Mouse (Mus musculus) cerebellum, postnatal 25 days (tissue): Measurements from ENCODE around the gene Vasp.

Experiments used
- DNase-seq, 2 experiments: peaks; one replicate each; pipeline ENCODE4 v3.0.0; 2021; ENCODE audit warnings: mixed read lengths in 2 of 2

Vasp gene

DNA sequence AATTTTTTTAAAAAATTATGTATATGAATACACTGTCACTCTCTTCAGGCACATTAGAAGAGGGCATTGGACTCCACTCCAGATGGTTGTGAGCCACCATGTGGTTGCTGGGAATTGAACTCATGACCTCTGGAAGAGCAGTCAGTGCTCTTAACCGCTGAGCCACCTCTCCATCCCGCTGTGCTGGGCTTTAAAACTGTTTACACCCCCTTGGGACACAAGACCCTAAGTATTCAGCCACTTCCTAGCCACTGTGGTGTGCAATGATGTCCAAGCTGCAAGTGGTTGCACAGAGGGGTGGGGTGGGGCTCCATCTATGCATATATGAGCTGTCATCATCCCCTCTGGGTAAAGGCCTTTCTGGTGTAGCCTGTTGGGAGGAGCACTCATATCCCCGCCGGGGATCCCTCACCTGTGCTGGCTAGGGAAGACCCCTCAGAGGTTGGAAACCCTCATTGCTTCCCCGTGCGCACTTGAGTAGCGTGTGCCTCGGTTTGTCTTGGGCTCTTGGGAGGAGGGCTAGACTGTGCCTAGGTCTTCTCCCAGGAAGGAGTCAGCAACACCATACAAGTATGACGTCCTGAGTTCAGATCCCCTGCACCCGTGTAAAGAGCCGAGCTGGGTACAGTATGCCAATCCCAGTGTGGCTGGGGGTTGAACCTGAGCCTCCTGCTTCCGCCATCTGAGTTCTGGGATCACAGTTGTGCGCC, 63.3 kb downstream of the Vasp start:
- no peak for DNase-seq
